Mouse (Mus musculus) MEL (cell line): ENCODE data around the gene Creg2. TPM values are rescaled to one million over a fixed set of nuclear protein-coding genes. Genes with fewer than 3 reads are reported as not detected.

Experiments
- DNase-seq: peaks from one replicate; pipeline ENCODE4 v3.0.0; 2011; ENCODE audit warnings: low read depth, low spot score
- H3K27ac ChIP-seq: 2 replicates; pipeline ENCODE4 v1.5.1; 2012; ENCODE audit warnings: low read depth, mild to moderate bottlenecking, control low read depth, low read length, moderate library complexity; ENCODE audit not compliant: control insufficient read depth
- H3K27me3 ChIP-seq, 2 experiments: fragments of 150-350 bp in 1 of 2; sonication (generic) in 1 of 2; 2 replicates each; pipeline ENCODE4 v1.6.1; 2012; ENCODE audit warnings: low read length in 2 of 2, mild to moderate bottlenecking in 2 of 2, improper control_type of control experiment in 1 of 2, moderate library complexity in 1 of 2; ENCODE audit not compliant: insufficient read depth in 2 of 2, control insufficient read depth in 1 of 2
- H3K36me3 ChIP-seq, 2 experiments: 2 replicates each; pipeline ENCODE4 v1.6.1; 2012 to 2014; ENCODE audit warnings: low read length in 2 of 2, improper control_type of control experiment in 1 of 2, inconsistent platforms in 1 of 2, mild to moderate bottlenecking in 1 of 2; ENCODE audit not compliant: insufficient read depth in 2 of 2, control insufficient read depth in 1 of 2
- H3K4me1 ChIP-seq, 2 experiments: fragments of 150-350 bp in 1 of 2; sonication (generic) in 1 of 2; 2 replicates each; pipeline ENCODE4 v1.6.1; 2012; ENCODE audit warnings: low read length in 2 of 2, improper control_type of control experiment in 1 of 2, mild to moderate bottlenecking in 1 of 2; ENCODE audit not compliant: insufficient read depth in 2 of 2, control insufficient read depth in 1 of 2
- H3K4me3 ChIP-seq, 2 experiments: fragments of 150-350 bp in 1 of 2; sonication (generic) in 1 of 2; 2 replicates each; pipeline ENCODE4 v1.5.1; 2012; ENCODE audit warnings: low read depth in 2 of 2, low read length in 2 of 2, mild to moderate bottlenecking in 2 of 2, moderate library complexity in 2 of 2, control low read depth in 1 of 2, improper control_type of control experiment in 1 of 2; ENCODE audit not compliant: control insufficient read depth in 1 of 2, insufficient read depth in 1 of 2
- H3K79me2 ChIP-seq: 2 replicates; pipeline ENCODE4 v1.6.1; 2012; ENCODE audit warnings: mild to moderate bottlenecking, low read length, moderate library complexity; ENCODE audit not compliant: control insufficient read depth, poor library complexity, insufficient read depth
- H3K9ac ChIP-seq: 2 replicates; pipeline ENCODE4 v1.6.1; 2012; ENCODE audit warnings: low read depth, mild to moderate bottlenecking, control low read depth, low read length, moderate library complexity; ENCODE audit not compliant: control insufficient read depth, poor library complexity, severe bottlenecking
- H3K9me3 ChIP-seq: fragments of 150-350 bp; sonication (generic); replicated peaks from 2 replicates; pipeline ENCODE4 v1.6.1; 2012; ENCODE audit warnings: mild to moderate bottlenecking, low read length, improper control_type of control experiment, moderate library complexity; ENCODE audit not compliant: insufficient read depth
- CHD1 ChIP-seq: IDR thresholded peaks from 2 replicates; pipeline ENCODE4 v1.6.1; 2012; ENCODE audit warnings: low read depth, mild to moderate bottlenecking, inconsistent platforms, low read length, improper control_type of control experiment
- CHD2 ChIP-seq: IDR thresholded peaks from 2 replicates; pipeline ENCODE4 v1.6.1; 2011; ENCODE audit warnings: low read length, improper control_type of control experiment
- E2F4 ChIP-seq: IDR thresholded peaks from 2 replicates; pipeline ENCODE4 v1.6.1; 2011; ENCODE audit warnings: low read depth, low read length, improper control_type of control experiment, borderline replicate concordance
- ELF1 ChIP-seq: IDR thresholded peaks from 2 replicates; pipeline ENCODE4 v1.6.1; 2014; ENCODE audit warnings: low read depth, mild to moderate bottlenecking, inconsistent platforms, low read length, improper control_type of control experiment, moderate library complexity
- ETS1 ChIP-seq: IDR thresholded peaks from 2 replicates; pipeline ENCODE4 v1.6.1; 2012; ENCODE audit warnings: low read depth, mild to moderate bottlenecking, inconsistent platforms, low read length, improper control_type of control experiment, moderate library complexity
- GABPA ChIP-seq: IDR thresholded peaks from 2 replicates; pipeline ENCODE4 v1.6.1; 2012; ENCODE audit warnings: low read depth, mild to moderate bottlenecking, inconsistent platforms, low read length, improper control_type of control experiment, moderate library complexity
- GATA1 ChIP-seq: IDR thresholded peaks from 2 replicates; pipeline ENCODE4 v1.6.1; 2011; ENCODE audit warnings: low read depth, low read length, improper control_type of control experiment
- HCFC1 ChIP-seq: IDR thresholded peaks from 2 replicates; pipeline ENCODE4 v1.6.1; 2012; ENCODE audit warnings: low read depth, mild to moderate bottlenecking, inconsistent platforms, low read length, improper control_type of control experiment, moderate library complexity
- MAFK ChIP-seq: IDR thresholded peaks from 2 replicates; pipeline ENCODE4 v1.6.1; 2011; ENCODE audit warnings: low read depth, mild to moderate bottlenecking, low read length, improper control_type of control experiment, borderline replicate concordance
- MAZ ChIP-seq: IDR thresholded peaks from 2 replicates; pipeline ENCODE4 v1.6.1; 2012; ENCODE audit warnings: low read depth, mild to moderate bottlenecking, inconsistent platforms, low read length, improper control_type of control experiment
- MEF2A ChIP-seq: IDR thresholded peaks from 2 replicates; pipeline ENCODE4 v1.6.1; 2014; ENCODE audit warnings: low read depth, mild to moderate bottlenecking, inconsistent platforms, low read length, improper control_type of control experiment; ENCODE audit not compliant: poor library complexity, insufficient replicate concordance, severe bottlenecking; ENCODE audit errors: extremely low read depth
- MXI1 ChIP-seq: IDR thresholded peaks from 2 replicates; pipeline ENCODE4 v1.6.1; 2011; ENCODE audit warnings: mild to moderate bottlenecking, low read depth, low read length, improper control_type of control experiment
- MYB ChIP-seq: IDR thresholded peaks from 2 replicates; pipeline ENCODE4 v1.6.1; 2011; ENCODE audit warnings: mild to moderate bottlenecking, low read depth, low read length, improper control_type of control experiment
- MYC ChIP-seq: IDR thresholded peaks from 2 replicates; pipeline ENCODE4 v1.6.1; 2011; ENCODE audit warnings: low read depth, mild to moderate bottlenecking, low read length, improper control_type of control experiment, moderate library complexity
- NELFE ChIP-seq: IDR thresholded peaks from 2 replicates; pipeline ENCODE4 v1.6.1; 2011; ENCODE audit warnings: low read depth, low read length, improper control_type of control experiment
- NRF1 ChIP-seq: IDR thresholded peaks from 2 replicates; pipeline ENCODE4 v1.6.1; 2014; ENCODE audit warnings: low read depth, mild to moderate bottlenecking, inconsistent platforms, low read length, improper control_type of control experiment, moderate library complexity; ENCODE audit not compliant: poor library complexity, insufficient read depth, severe bottlenecking
- POLR2A ChIP-seq, 2 experiments: IDR thresholded peaks; 2 replicates each; pipeline ENCODE4 v1.6.1; 2011 to 2012; ENCODE audit warnings: low read length in 2 of 2, mild to moderate bottlenecking in 2 of 2, control low read depth in 1 of 2, improper control_type of control experiment in 1 of 2, low read depth in 1 of 2, moderate library complexity in 1 of 2; ENCODE audit not compliant: control insufficient read depth in 1 of 2, insufficient read depth in 1 of 2, poor library complexity in 1 of 2
- POLR2AphosphoS2 ChIP-seq: IDR thresholded peaks from 2 replicates; pipeline ENCODE4 v1.6.1; 2011; ENCODE audit warnings: low read length, improper control_type of control experiment
- POLR2AphosphoS5 ChIP-seq: IDR thresholded peaks from 2 replicates; pipeline ENCODE4 v1.6.1; 2012; ENCODE audit warnings: low read depth, borderline replicate concordance, mild to moderate bottlenecking, inconsistent platforms, low read length, moderate library complexity, mixed read lengths
- SIN3A ChIP-seq: IDR thresholded peaks from 2 replicates; pipeline ENCODE4 v1.6.1; 2012; ENCODE audit warnings: low read length, improper control_type of control experiment, inconsistent platforms
- SMC3 ChIP-seq: IDR thresholded peaks from 2 replicates; pipeline ENCODE4 v1.6.1; 2011; ENCODE audit warnings: low read depth, low read length, improper control_type of control experiment
- TAL1 ChIP-seq: IDR thresholded peaks from 2 replicates; pipeline ENCODE4 v1.6.1; 2012; ENCODE audit warnings: mild to moderate bottlenecking, inconsistent platforms, low read length, moderate library complexity, mixed read lengths
- TBP ChIP-seq: IDR thresholded peaks from 2 replicates; pipeline ENCODE4 v1.8.0; 2011; ENCODE audit warnings: low read depth, low read length, improper control_type of control experiment
- TCF12 ChIP-seq: IDR thresholded peaks from 2 replicates; pipeline ENCODE4 v1.6.1; 2014; ENCODE audit warnings: low read depth, mild to moderate bottlenecking, inconsistent platforms, low read length, improper control_type of control experiment, moderate library complexity
- USF1 ChIP-seq: IDR thresholded peaks from 2 replicates; pipeline ENCODE4 v1.6.1; 2014; ENCODE audit warnings: low read depth, mild to moderate bottlenecking, inconsistent platforms, low read length, improper control_type of control experiment, moderate library complexity
- ZKSCAN1 ChIP-seq: IDR thresholded peaks from 2 replicates; pipeline ENCODE4 v1.6.1; 2012; ENCODE audit warnings: low read depth, mild to moderate bottlenecking, inconsistent platforms, low read length, improper control_type of control experiment, moderate library complexity
- ZNF384 ChIP-seq: IDR thresholded peaks from 2 replicates; pipeline ENCODE4 v1.6.1; 2012; ENCODE audit warnings: low read depth, mild to moderate bottlenecking, inconsistent platforms, low read length, improper control_type of control experiment
- polyA plus RNA-seq, 2 experiments: library from polyadenylated mRNA; stranded (reverse) in 1 of 2; unstranded in 1 of 2; fragments of >175 nt in 1 of 2; fragments of >200 nt in 1 of 2; gene quantifications; 2 replicates each; pipeline versions ENCODE4 v1.2.1 to v1.2.4; 2012; ENCODE audit warnings: low replicate concordance in 2 of 2, low read depth in 1 of 2; ENCODE audit not compliant: insufficient read length in 2 of 2, insufficient read depth in 1 of 2, missing spikeins in 1 of 2
- total RNA-seq: library from RNA; depleted of rRNA; stranded (reverse); fragments of 300-350 nt; gene quantifications from 2 replicates; pipeline ENCODE4 v1.2.3, GENCODE M21; 2012

The Creg2 gene
- total and polyA plus RNA-seq, 3 experiments: not detected

- TF ChIP-seq CHD1: no peak
- no peak for TF ChIP-seq ZKSCAN1
- TF ChIP-seq ZNF384: peak; percentile 60
- TF ChIP-seq USF1: no peak
- no peak for TF ChIP-seq MYB
- no peak for TF ChIP-seq POLR2A (IDR thresholded peaks at IDR 0.05; ENCODE audit: control insufficient read depth in 1 of 2, insufficient read depth in 1 of 2, low read depth in 1 of 2, low read length in 2 of 2, poor library complexity in 1 of 2)
- TF ChIP-seq SMC3: no peak
- TF ChIP-seq E2F4: no peak
- TF ChIP-seq GABPA: no peak
- TF ChIP-seq SIN3A: peak; percentile 4; the same call in 1 of the 2 replicates
- no peak for TF ChIP-seq ELF1
These were observed 75.4 kb downstream of the Creg2 start (continued) for GRCm38 (mm10) chr1:39575778-39576375.

- no peaks in the 10 kb centered on the region for H3K27me3 ChIP-seq
- TF ChIP-seq SIN3A: 0 out of 2 replicates have a peak, but pooled peaks have one; percentile 22
- 0 out of 2 replicates have a peak, but pooled peaks have one; percentile 13 for TF ChIP-seq TCF12
- TF ChIP-seq NELFE: no peak
- TF ChIP-seq MAFK: no peak
- TF ChIP-seq GATA1: peak; percentile 54
- TF ChIP-seq POLR2AphosphoS2: 0 out of 2 replicates have a peak, but pooled peaks have one; percentile 43
- no peak for TF ChIP-seq E2F4
- TF ChIP-seq, all 39 proteins: peak for 4
- Histone ChIP-seq H3K27ac (no peak overlapping the region), H3K79me2 (peaks cover 61% of the 10 kb centered on the region), H3K9ac (no peak overlapping the region), H3K9me3 (no peaks in the 10 kb centered on the region), H3K4me3 (no peak overlapping the region), H3K4me1 (peaks cover 7 to 12% of the 10 kb centered on the region in 2 experiments), H3K36me3 (peaks cover 16 to 34% of the 10 kb centered on the region in 2 experiments)
- no peak for DNase-seq
These were observed 77.4 kb downstream of the Creg2 start for GRCm38 (mm10) chr1:39573890-39574289.

DNA sequence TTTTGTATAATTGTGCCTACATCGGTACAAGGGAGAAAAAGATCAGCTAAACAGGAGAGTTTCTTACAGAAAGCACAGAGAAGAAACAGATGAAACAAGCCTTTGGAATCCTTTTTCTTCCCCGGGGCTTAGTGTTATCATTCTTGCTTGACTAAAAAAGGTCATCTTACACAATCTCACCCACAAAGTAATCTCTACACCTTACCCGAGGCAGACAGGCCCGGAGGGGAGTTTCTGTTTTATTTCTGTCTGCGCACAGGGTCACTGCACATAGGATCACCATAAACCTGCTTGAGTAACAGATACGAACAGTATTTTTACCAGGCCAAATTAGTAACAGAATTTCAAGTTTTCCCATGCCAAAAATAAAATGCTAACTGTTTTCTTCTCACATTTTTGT lies 79.6 kb downstream of the Creg2 start:
- Histone ChIP-seq H3K36me3 (peaks cover 16 to 29% of the 10 kb centered on the region in 2 experiments), H3K4me1 (peaks cover 4 to 12% of the 10 kb centered on the region in 2 experiments; a peak in 3 of 4 replicates), H3K9me3 (no peaks in the 10 kb centered on the region), H3K27ac (no peak overlapping the region), H3K4me3 (no peak overlapping the region), H3K79me2 (peaks cover 72% of the 10 kb centered on the region), H3K27me3 (no peaks in the 10 kb centered on the region), H3K9ac (no peak overlapping the region)
- TF ChIP-seq MAZ (no peak), NELFE (no peak), MYC (no peak), MXI1 (no peak), NRF1 (no peak), ZNF384 (no peak), TAL1 (no peak), SIN3A (no peak), ETS1 (no peak), CHD2 (no peak), HCFC1 (no peak), TBP (no peak), MAFK (no peak), TCF12 (no peak), MEF2A (no peak), POLR2AphosphoS5 (no peak)
- no peak for DNase-seq
